Mouse (Mus musculus) forebrain, embryonic 13.5 days (tissue): ENCODE measurements at regions not wholly inside any gene's neighbourhood (a gene's known extent, or its start where the extent isn't known, plus 50 kb on each side); places are given as distances from the start of the nearest gene placed in this dataset.

Experiments used
- ATAC-seq: fragments of 200-750 bp; cut with Nextera tagmentation; 2 replicates; pipeline ENCODE4 v1.8.0; 2017
- H3K27ac ChIP-seq: fragments of 300-500 bp; sonication (generic); 2 replicates; pipeline ENCODE4 v1.5.1; 2015; ENCODE audit warnings: inconsistent platforms, mild to moderate bottlenecking, moderate library complexity
- H3K27me3 ChIP-seq: fragments of 300-500 bp; sonication (generic); 2 replicates; pipeline ENCODE4 v1.6.1; 2015; ENCODE audit warnings: mild to moderate bottlenecking, inconsistent platforms
- H3K36me3 ChIP-seq: fragments of 300-500 bp; sonication (generic); 2 replicates; pipeline ENCODE4 v1.6.1; 2015; ENCODE audit warnings: mild to moderate bottlenecking, inconsistent platforms; ENCODE audit not compliant: poor library complexity, severe bottlenecking
- H3K4me1 ChIP-seq: fragments of 300-500 bp; sonication (generic); 2 replicates; pipeline ENCODE4 v1.6.1; 2015; ENCODE audit warnings: inconsistent platforms
- H3K4me2 ChIP-seq: fragments of 300-500 bp; sonication (generic); 2 replicates; pipeline ENCODE4 v1.6.1; 2015; ENCODE audit warnings: inconsistent platforms, mild to moderate bottlenecking, moderate library complexity
- H3K4me3 ChIP-seq: fragments of 300-500 bp; sonication (generic); 2 replicates; pipeline ENCODE4 v1.5.1; 2015; ENCODE audit warnings: mild to moderate bottlenecking, inconsistent platforms
- H3K9ac ChIP-seq: fragments of 300-500 bp; sonication (generic); 2 replicates; pipeline ENCODE4 v1.6.1; 2015; ENCODE audit warnings: mild to moderate bottlenecking, inconsistent platforms
- H3K9me3 ChIP-seq: fragments of 300-500 bp; sonication (generic); replicated peaks from 2 replicates; pipeline ENCODE4 v1.6.1; 2016; ENCODE audit warnings: inconsistent platforms
- WGBS: fragments of 180-500 bp; shearing (Covaris S2); methylation state at CpG from one replicate; pipeline ENCODE4 v1.1.7; 2015; 5-methylcytosine and 5-hydroxymethylcytosine counted together

GRCm38 (mm10) chr14:68224152-68224551, 1069.9 kb downstream of the Synb start:
- peak; percentile 30; the same call in 1 of the 2 replicates for ATAC-seq
- Histone ChIP-seq H3K9me3 (no peaks in the 10 kb centered on the region), H3K27me3 (no peaks in the 10 kb centered on the region), H3K4me1 (peaks cover 5% of the 10 kb centered on the region), H3K9ac (no peak overlapping the region), H3K36me3 (no peaks in the 10 kb centered on the region), H3K4me3 (no peak overlapping the region), H3K4me2 (no peak overlapping the region), H3K27ac (no peak overlapping the region)
- WGBS, result 61% methylated on average over 3 of the region's 3 CpGs

- no peak for ATAC-seq
- whole genome bisulfite sequencing, result 72% methylated on average over 9 of the region's 9 CpGs
- Histone ChIP-seq H3K27me3 (no peaks in the 10 kb centered on the region), H3K36me3 (no peaks in the 10 kb centered on the region), H3K4me1 (peaks cover 12% of the 10 kb centered on the region), H3K27ac (no peak overlapping the region), H3K9ac (no peak overlapping the region), H3K9me3 (no peaks in the 10 kb centered on the region), H3K4me3 (no peak overlapping the region), H3K4me2 (no peak overlapping the region)
Measured at GRCm38 (mm10) chr14:68219025-68219595, 1075.0 kb downstream of the Synb start.

GRCm38 (mm10) chr14:68218471-68218870, 1075.6 kb downstream of the Synb start:
- ATAC-seq, result no peak

GRCm38 (mm10) chr14:68217986-68218385, 1076.1 kb downstream of the Synb start:
- Histone ChIP-seq H3K4me2 (no peak overlapping the region), H3K4me3 (no peak overlapping the region), H3K9ac (no peak overlapping the region), H3K27me3 (no peaks in the 10 kb centered on the region), H3K4me1 (peaks cover 12% of the 10 kb centered on the region), H3K9me3 (no peaks in the 10 kb centered on the region), H3K36me3 (no peaks in the 10 kb centered on the region), H3K27ac (no peak overlapping the region)
- ATAC-seq, result no peak
- 84% methylated on average over 6 of the region's 6 CpGs for WGBS

More at GRCm38 (mm10) chr14:68218471-68218870, 1075.6 kb downstream of the Synb start:
- WGBS, result 80% methylated on average over 4 of the region's 4 CpGs
- H3K27me3 ChIP-seq, result no peaks in the 10 kb centered on the region
- no peaks in the 10 kb centered on the region for H3K36me3 ChIP-seq
- no peak overlapping the region for H3K9ac ChIP-seq
- no peak overlapping the region for H3K4me3 ChIP-seq
- H3K9me3 ChIP-seq, result no peaks in the 10 kb centered on the region
- peaks cover 12% of the 10 kb centered on the region for H3K4me1 ChIP-seq
- H3K4me2 ChIP-seq, result no peak overlapping the region
- H3K27ac ChIP-seq, result no peak overlapping the region

GRCm38 (mm10) chr14:68213879-68214278, 1080.2 kb downstream of the Synb start:
- H3K4me1 ChIP-seq, result peaks cover 7% of the 10 kb centered on the region; the same call in 1 of the 2 replicates
- ATAC-seq, result no peak
- no peak overlapping the region for H3K27ac ChIP-seq
- 93% methylated on average over 5 of the region's 5 CpGs for WGBS
- H3K4me3 ChIP-seq, result no peak overlapping the region
- H3K36me3 ChIP-seq, result no peaks in the 10 kb centered on the region
- H3K27me3 ChIP-seq, result no peaks in the 10 kb centered on the region
- no peak overlapping the region for H3K4me2 ChIP-seq
- H3K9me3 ChIP-seq, result no peaks in the 10 kb centered on the region
- H3K9ac ChIP-seq, result no peak overlapping the region

GRCm38 (mm10) chr14:68198802-68199201, 1095.3 kb downstream of the Synb start:
- 4% methylated on average over 8 of the region's 8 CpGs for WGBS
- peaks cover 33% of the 10 kb centered on the region for H3K4me1 ChIP-seq
- no peaks in the 10 kb centered on the region for H3K36me3 ChIP-seq
- H3K27ac ChIP-seq, result no peak overlapping the region
- no peaks in the 10 kb centered on the region for H3K9me3 ChIP-seq
- H3K9ac ChIP-seq, result no peak overlapping the region
- 0 out of 2 replicates have a peak, but pooled peaks cover 3% of the 10 kb centered on the region for H3K27me3 ChIP-seq
- ATAC-seq, result no peak
- peak overlapping the region; percentile 38 for H3K4me2 ChIP-seq
- no peak overlapping the region for H3K4me3 ChIP-seq

- WGBS, result 3% methylated on average over 9 of the region's 13 CpGs
- Histone ChIP-seq H3K27ac (peak overlapping the region; percentile 65), H3K27me3 (0 out of 2 replicates have a peak, but pooled peaks cover 3% of the 10 kb centered on the region), H3K36me3 (no peaks in the 10 kb centered on the region), H3K4me3 (no peak overlapping the region), H3K9ac (no peak overlapping the region), H3K4me2 (peak overlapping the region; percentile 42), H3K4me1 (peaks cover 33% of the 10 kb centered on the region), H3K9me3 (no peaks in the 10 kb centered on the region)
- ATAC-seq, result peak; percentile 73
Measured at GRCm38 (mm10) chr14:68197470-68197800, 1096.7 kb downstream of the Synb start.

- Histone ChIP-seq H3K9ac (no peak overlapping the region), H3K4me2 (peak overlapping the region; percentile 42), H3K9me3 (no peaks in the 10 kb centered on the region), H3K27ac (peak overlapping the region; percentile 65), H3K27me3 (0 out of 2 replicates have a peak, but pooled peaks cover 3% of the 10 kb centered on the region), H3K4me1 (peaks cover 33% of the 10 kb centered on the region), H3K4me3 (no peak overlapping the region), H3K36me3 (no peaks in the 10 kb centered on the region)
- WGBS, result 12% methylated on average over 9 of the region's 9 CpGs
- peak; percentile 92 for ATAC-seq
Measured at GRCm38 (mm10) chr14:68196762-68197469, 1097.2 kb downstream of the Synb start.

GRCm38 (mm10) chr14:68196201-68196600, 1097.9 kb downstream of the Synb start:
- Histone ChIP-seq H3K4me2 (no peak overlapping the region), H3K4me1 (peaks cover 33% of the 10 kb centered on the region), H3K36me3 (no peaks in the 10 kb centered on the region), H3K27ac (no peak overlapping the region), H3K4me3 (no peak overlapping the region), H3K9me3 (no peaks in the 10 kb centered on the region), H3K27me3 (0 out of 2 replicates have a peak, but pooled peaks cover 3% of the 10 kb centered on the region), H3K9ac (no peak overlapping the region)
- WGBS, result 43% methylated on average over 9 of the region's 9 CpGs
- ATAC-seq, result peak; percentile 37; the same call in 1 of the 2 replicates

- 62% methylated on average over 4 of the region's 4 CpGs for WGBS
- Histone ChIP-seq H3K4me1 (no peaks in the 10 kb centered on the region), H3K9me3 (no peaks in the 10 kb centered on the region), H3K27ac (no peak overlapping the region), H3K4me3 (no peak overlapping the region), H3K4me2 (no peak overlapping the region), H3K36me3 (no peaks in the 10 kb centered on the region), H3K9ac (no peak overlapping the region), H3K27me3 (0 out of 2 replicates have a peak, but pooled peaks cover 3% of the 10 kb centered on the region)
- ATAC-seq, result no peak
Measured at GRCm38 (mm10) chr14:68189876-68190275, 1104.2 kb downstream of the Synb start.

- no peak for ATAC-seq
- no peak overlapping the region for H3K4me3 ChIP-seq
- no peaks in the 10 kb centered on the region for H3K4me1 ChIP-seq
- H3K36me3 ChIP-seq, result no peaks in the 10 kb centered on the region
- no peak overlapping the region for H3K9ac ChIP-seq
- no peak overlapping the region for H3K4me2 ChIP-seq
- 79% methylated on average over 5 of the region's 5 CpGs for WGBS
- no peak overlapping the region for H3K27ac ChIP-seq
- H3K27me3 ChIP-seq, result no peaks in the 10 kb centered on the region
- H3K9me3 ChIP-seq, result no peaks in the 10 kb centered on the region
Measured at GRCm38 (mm10) chr14:68188325-68188724, 1105.8 kb downstream of the Synb start.

GRCm38 (mm10) chr14:68182606-68183005, 1111.5 kb downstream of the Synb start:
- Histone ChIP-seq H3K27ac (no peak overlapping the region), H3K36me3 (no peaks in the 10 kb centered on the region), H3K4me1 (no peaks in the 10 kb centered on the region), H3K4me2 (no peak overlapping the region), H3K9ac (no peak overlapping the region), H3K4me3 (no peak overlapping the region), H3K27me3 (no peaks in the 10 kb centered on the region), H3K9me3 (no peaks in the 10 kb centered on the region)
- ATAC-seq, result no peak
- WGBS, result 56% methylated on average over 9 of the region's 9 CpGs
